Mouse (Mus musculus): ENCODE data around the gene Dscaml1. TPM values are rescaled to one million over a fixed set of nuclear protein-coding genes. Genes with fewer than 3 reads are reported as not detected.

Gene Dscaml1
- polyA plus RNA-seq, 1 experiment, result 0.62 TPM

DNA sequence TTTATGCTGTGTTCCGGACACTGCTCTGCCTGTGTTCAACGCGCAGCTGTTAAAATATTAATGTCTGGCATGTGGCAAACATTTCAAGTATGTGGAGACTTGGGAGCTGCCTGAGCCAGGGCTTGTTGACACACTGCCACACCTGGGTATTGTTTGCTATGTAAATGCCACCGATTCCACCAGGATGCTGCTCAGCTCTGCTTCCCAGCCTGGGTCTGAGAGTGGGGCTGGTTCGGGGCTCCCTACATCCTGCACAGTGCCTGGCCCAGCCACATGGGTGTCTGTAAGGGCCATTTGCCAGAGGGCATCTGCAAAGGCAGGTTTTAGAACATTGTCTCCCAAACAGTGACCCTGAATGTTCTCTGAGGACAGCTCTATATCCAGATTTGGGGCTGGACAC is 78.5 kb downstream of the Dscaml1 start:
- TF ChIP-seq POLR2A (IDR thresholded peaks at IDR 0.05; ENCODE audit: low read depth, low read length), result no peak
- no peak for TF ChIP-seq CTCF (IDR thresholded peaks at IDR 0.05; ENCODE audit: extremely low read depth, insufficient read length, insufficient replicate concordance, low read depth, low read length)
- Histone ChIP-seq H3K36me3 (ENCODE audit: control insufficient read depth, insufficient read depth, low read length) (no peaks in the 10 kb centered on the region), H3K27me3 (ENCODE audit: control insufficient read depth, insufficient read depth, low read length) (no peaks in the 10 kb centered on the region), H3K4me1 (ENCODE audit: control insufficient read depth, insufficient read depth, insufficient read length, low read length) (peaks cover 9% of the 10 kb centered on the region), H3K4me3 (ENCODE audit: low read depth, low read length) (no peak overlapping the region), H3K27ac (ENCODE audit: insufficient read depth, low read depth, low read length) (no peak overlapping the region)
- WGBS, result 17% methylated on average over 5 of the region's 5 CpGs

DNA sequence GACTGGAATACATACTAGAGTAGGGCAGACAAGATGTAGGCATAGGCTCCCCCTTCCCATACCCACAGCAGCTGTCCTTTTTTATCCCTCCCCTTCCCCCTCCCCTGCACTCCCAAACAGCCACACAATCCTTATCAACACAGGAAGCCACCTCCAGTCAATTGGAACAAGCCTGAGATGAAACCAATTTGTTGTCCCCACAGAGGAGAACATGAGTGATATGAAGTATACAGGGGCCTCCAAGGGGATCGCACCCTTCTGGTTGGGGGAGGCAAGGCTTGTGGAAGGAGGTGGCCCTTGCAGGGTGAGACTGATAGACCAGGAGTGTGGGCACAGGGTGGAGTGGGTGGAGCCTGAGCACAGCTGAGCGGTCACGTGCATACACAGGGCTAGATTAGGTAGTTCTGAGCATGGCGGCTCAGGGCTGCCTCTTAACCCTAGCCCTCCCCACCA is 79.1 kb downstream of the Dscaml1 start:
- TF ChIP-seq POLR2A (IDR thresholded peaks at IDR 0.05; ENCODE audit: low read depth, low read length) (no peak), CTCF (IDR thresholded peaks at IDR 0.05; ENCODE audit: extremely low read depth, insufficient read length, insufficient replicate concordance, low read depth, low read length) (no peak)
- H3K4me3 ChIP-seq (ENCODE audit: low read depth, low read length), result no peak overlapping the region
- no peaks in the 10 kb centered on the region for H3K36me3 ChIP-seq (ENCODE audit: control insufficient read depth, insufficient read depth, low read length)
- 51% methylated on average over 4 of the region's 4 CpGs for WGBS
- H3K27ac ChIP-seq (ENCODE audit: insufficient read depth, low read depth, low read length), result no peak overlapping the region
- peaks cover 9% of the 10 kb centered on the region for H3K4me1 ChIP-seq (ENCODE audit: control insufficient read depth, insufficient read depth, insufficient read length, low read length)
- H3K27me3 ChIP-seq (ENCODE audit: control insufficient read depth, insufficient read depth, low read length), result no peaks in the 10 kb centered on the region

DNA sequence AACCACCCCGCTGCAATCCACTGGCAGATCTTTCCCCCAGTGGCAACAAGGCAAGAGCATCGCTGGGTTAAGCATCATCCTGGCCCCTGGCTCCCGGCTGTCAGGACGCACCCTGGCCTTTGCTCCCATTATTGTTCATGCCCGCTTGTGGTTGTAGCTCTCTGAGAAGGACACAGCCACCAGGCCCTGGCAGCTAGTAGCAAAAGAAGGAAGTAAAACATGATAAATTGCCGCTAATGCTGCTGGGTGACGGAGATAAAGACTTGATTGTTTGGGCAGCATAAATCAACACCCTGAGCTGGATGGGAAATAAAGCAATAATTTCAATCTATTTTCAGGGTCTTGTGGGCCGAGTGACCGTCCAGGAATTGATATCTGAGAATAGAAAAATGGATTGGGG is 81.1 kb downstream of the Dscaml1 start:
- Histone ChIP-seq H3K27ac (ENCODE audit: insufficient read depth, low read depth, low read length) (no peak overlapping the region), H3K27me3 (ENCODE audit: control insufficient read depth, insufficient read depth, low read length) (no peaks in the 10 kb centered on the region), H3K4me3 (ENCODE audit: low read depth, low read length) (no peak overlapping the region), H3K4me1 (ENCODE audit: control insufficient read depth, insufficient read depth, insufficient read length, low read length) (peaks cover 9% of the 10 kb centered on the region), H3K36me3 (ENCODE audit: control insufficient read depth, insufficient read depth, low read length) (no peaks in the 10 kb centered on the region)
- no peak for TF ChIP-seq CTCF (IDR thresholded peaks at IDR 0.05; ENCODE audit: extremely low read depth, insufficient read length, insufficient replicate concordance, low read depth, low read length)
- TF ChIP-seq POLR2A (IDR thresholded peaks at IDR 0.05; ENCODE audit: low read depth, low read length), result no peak
- WGBS, result 14% methylated on average over 9 of the region's 9 CpGs

DNA sequence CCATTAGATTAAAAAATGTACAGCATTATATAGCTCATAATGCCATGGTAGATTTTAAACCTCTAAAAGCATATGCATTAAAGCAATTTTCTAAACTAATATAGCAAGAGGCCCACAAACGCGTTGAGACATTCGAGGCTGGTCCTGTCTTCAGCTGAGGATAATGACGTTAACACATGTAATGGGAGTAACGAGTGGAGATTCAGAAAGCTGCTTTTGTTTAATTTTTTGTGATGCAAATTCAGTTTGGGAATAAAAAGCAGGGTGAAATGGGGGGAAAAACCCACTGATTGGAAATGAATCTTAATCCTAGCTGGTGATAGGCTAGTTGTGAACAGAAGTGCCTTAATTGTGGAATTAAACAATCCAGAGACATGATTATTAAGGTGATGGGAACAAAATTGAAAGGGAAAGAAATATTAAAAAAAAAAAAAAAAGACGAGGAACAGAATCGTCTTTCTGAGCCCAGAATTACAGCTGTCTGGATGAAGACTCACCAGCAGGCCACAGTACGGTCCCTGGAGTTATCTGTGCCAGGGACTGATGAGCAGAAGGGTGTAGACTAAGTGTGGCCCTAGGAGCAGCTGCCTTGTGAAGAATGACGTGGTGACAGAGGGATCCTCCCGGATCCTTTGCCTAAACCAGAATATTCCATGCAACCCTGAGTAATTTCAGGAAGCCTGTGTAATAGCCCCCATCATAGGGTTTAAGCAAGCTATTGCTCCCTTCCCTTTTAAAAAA is 84.5 kb downstream of the Dscaml1 start:
- Histone ChIP-seq H3K36me3 (ENCODE audit: control insufficient read depth, insufficient read depth, low read length) (no peaks in the 10 kb centered on the region), H3K4me3 (ENCODE audit: low read depth, low read length) (no peak overlapping the region), H3K4me1 (ENCODE audit: control insufficient read depth, insufficient read depth, insufficient read length, low read length) (peaks cover 9% of the 10 kb centered on the region), H3K27ac (ENCODE audit: insufficient read depth, low read depth, low read length) (no peak overlapping the region), H3K27me3 (ENCODE audit: control insufficient read depth, insufficient read depth, low read length) (no peaks in the 10 kb centered on the region)
- TF ChIP-seq CTCF (IDR thresholded peaks at IDR 0.05; ENCODE audit: extremely low read depth, insufficient read length, insufficient replicate concordance, low read depth, low read length) (no peak), POLR2A (IDR thresholded peaks at IDR 0.05; ENCODE audit: low read depth, low read length) (no peak)
- WGBS, result 84% methylated on average over 10 of the region's 10 CpGs

DNA sequence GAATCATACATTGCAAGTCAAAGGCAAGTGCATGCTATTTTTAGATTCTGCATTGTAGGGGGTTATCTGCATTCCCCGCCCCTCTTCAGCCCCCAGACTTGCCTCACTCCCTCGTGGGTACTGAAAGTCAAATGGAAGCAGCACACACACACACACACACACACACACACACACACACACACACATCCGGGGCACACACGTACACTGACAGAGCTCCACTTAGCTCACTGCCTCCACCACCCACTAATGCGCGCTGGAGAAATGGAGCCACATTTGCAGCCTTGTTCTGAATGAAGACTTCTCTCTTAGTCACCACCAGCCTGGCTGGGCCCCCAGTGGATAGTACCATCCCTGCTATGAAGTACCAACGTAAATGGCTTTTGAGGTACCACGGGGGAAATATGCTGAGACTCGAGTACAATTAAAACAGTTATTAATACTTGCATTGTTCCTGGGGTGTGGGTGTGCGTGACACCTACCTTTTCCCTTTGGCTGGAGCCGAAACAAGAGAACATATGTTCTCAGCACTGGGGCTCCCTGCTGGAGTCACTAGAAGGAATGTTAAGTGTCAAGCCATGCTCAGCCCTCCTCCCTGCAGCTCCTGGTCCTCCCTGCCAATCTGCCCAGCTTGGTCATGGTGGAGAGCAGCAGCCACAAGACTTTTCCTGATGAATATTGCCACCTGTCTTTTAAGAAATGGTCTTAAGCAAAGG is 91.7 kb downstream of the Dscaml1 start:
- H3K36me3 ChIP-seq (ENCODE audit: control insufficient read depth, insufficient read depth, low read length), result no peaks in the 10 kb centered on the region
- WGBS, result 80% methylated on average over 11 of the region's 11 CpGs
- H3K27ac ChIP-seq (ENCODE audit: insufficient read depth, low read depth, low read length), result no peak overlapping the region
- no peak overlapping the region for H3K4me3 ChIP-seq (ENCODE audit: low read depth, low read length)
- no peak for TF ChIP-seq CTCF (IDR thresholded peaks at IDR 0.05; ENCODE audit: extremely low read depth, insufficient read length, insufficient replicate concordance, low read depth, low read length)
- no peak for TF ChIP-seq POLR2A (IDR thresholded peaks at IDR 0.05; ENCODE audit: low read depth, low read length)
- no peaks in the 10 kb centered on the region for H3K4me1 ChIP-seq (ENCODE audit: control insufficient read depth, insufficient read depth, insufficient read length, low read length)
- no peaks in the 10 kb centered on the region for H3K27me3 ChIP-seq (ENCODE audit: control insufficient read depth, insufficient read depth, low read length)

DNA sequence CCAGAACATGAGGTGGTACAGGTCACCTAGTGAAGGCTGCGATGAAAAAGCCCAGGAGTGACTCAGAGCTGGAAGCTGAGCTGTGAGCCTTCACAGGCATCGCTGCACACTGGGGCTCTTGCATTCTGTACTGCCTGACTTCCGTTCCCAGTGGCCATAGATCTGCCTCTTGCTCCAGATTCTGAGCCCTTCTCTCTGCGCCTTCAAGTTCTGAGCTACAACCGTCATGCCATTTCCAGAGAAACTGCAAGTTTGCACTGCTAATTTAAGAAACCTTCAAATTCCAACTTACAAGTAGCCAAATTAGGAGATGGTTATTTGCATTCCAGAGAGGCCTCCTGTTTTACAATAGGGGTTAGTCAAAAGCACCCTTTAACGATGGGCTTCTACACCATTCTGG is 93.4 kb downstream of the Dscaml1 start:
- TF ChIP-seq CTCF (IDR thresholded peaks at IDR 0.05; ENCODE audit: extremely low read depth, insufficient read length, insufficient replicate concordance, low read depth, low read length), result no peak
- TF ChIP-seq POLR2A (IDR thresholded peaks at IDR 0.05; ENCODE audit: low read depth, low read length), result no peak

DNA sequence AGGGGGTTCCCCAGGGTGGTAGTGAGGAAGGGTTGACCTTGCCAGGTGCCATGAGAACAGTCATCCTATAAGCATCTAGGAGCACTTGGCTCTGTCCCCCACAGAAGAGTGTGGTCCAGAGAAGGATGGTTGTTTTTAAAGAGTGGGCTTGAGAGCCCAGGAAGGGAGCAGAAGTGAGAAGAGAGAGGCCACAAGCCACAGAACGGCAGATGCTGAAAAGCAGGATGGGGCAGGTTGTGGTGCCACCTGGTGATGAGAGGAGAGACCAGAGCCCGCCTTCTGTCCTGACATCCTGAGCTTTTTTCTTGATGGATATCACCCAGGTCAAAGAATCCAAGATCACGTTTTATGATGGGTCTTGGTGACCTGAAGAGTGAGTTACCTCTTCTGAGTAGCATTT is 96.4 kb downstream of the Dscaml1 start:
- Histone ChIP-seq H3K27me3 (ENCODE audit: control insufficient read depth, insufficient read depth, low read length) (no peaks in the 10 kb centered on the region), H3K4me3 (ENCODE audit: low read depth, low read length) (no peak overlapping the region), H3K36me3 (ENCODE audit: control insufficient read depth, insufficient read depth, low read length) (no peaks in the 10 kb centered on the region), H3K27ac (ENCODE audit: insufficient read depth, low read depth, low read length) (no peak overlapping the region), H3K4me1 (ENCODE audit: control insufficient read depth, insufficient read depth, insufficient read length, low read length) (no peaks in the 10 kb centered on the region)
- TF ChIP-seq POLR2A (IDR thresholded peaks at IDR 0.05; ENCODE audit: low read depth, low read length), result no peak
- TF ChIP-seq CTCF (IDR thresholded peaks at IDR 0.05; ENCODE audit: extremely low read depth, insufficient read length, insufficient replicate concordance, low read depth, low read length), result peak; percentile 9; the same call in 1 of the 2 replicates
- 35% methylated on average over 3 of the region's 3 CpGs for WGBS

More for the DNA sequence above, 93.4 kb downstream of the Dscaml1 start:
- WGBS, result 74% methylated on average over 6 of the region's 6 CpGs
- no peak overlapping the region for H3K27ac ChIP-seq (ENCODE audit: insufficient read depth, low read depth, low read length)
- H3K36me3 ChIP-seq (ENCODE audit: control insufficient read depth, insufficient read depth, low read length), result no peaks in the 10 kb centered on the region
- no peaks in the 10 kb centered on the region for H3K4me1 ChIP-seq (ENCODE audit: control insufficient read depth, insufficient read depth, insufficient read length, low read length)
- H3K27me3 ChIP-seq (ENCODE audit: control insufficient read depth, insufficient read depth, low read length), result no peaks in the 10 kb centered on the region
- H3K4me3 ChIP-seq (ENCODE audit: low read depth, low read length), result no peak overlapping the region

All from small intestine, adult 2 months (tissue).